Mouse (Mus musculus) lung, postnatal 14 days (tissue): ENCODE measurements at regions not wholly inside any gene's neighbourhood (a gene's known extent, or its start where the extent isn't known, plus 50 kb on each side); places are given as distances from the start of the nearest gene placed in this dataset.

Experiments used
- DNase-seq: peaks from one replicate; pipeline ENCODE4 v3.0.0; 2021

DNA sequence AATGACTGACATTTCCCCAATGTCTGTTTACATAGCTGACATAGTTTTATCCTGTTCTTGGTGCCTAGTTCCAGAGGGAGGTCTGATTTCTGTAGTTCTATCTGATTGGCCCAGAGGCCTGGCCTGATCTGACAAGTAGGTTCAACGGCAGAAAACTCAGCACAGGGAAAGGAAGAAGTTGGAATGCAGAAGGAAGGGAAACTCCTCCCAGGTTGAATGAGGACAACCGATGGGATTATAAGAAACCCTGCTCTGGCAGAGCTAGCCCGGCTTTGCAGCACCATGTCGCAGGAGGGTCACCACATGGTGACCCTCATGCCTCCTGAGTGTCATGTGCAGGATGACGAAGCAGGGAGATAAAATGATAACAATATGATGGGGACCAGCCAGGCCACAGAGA lies 89.8 kb upstream of the Gsc start:
- DNase-seq, result no peak

DNA sequence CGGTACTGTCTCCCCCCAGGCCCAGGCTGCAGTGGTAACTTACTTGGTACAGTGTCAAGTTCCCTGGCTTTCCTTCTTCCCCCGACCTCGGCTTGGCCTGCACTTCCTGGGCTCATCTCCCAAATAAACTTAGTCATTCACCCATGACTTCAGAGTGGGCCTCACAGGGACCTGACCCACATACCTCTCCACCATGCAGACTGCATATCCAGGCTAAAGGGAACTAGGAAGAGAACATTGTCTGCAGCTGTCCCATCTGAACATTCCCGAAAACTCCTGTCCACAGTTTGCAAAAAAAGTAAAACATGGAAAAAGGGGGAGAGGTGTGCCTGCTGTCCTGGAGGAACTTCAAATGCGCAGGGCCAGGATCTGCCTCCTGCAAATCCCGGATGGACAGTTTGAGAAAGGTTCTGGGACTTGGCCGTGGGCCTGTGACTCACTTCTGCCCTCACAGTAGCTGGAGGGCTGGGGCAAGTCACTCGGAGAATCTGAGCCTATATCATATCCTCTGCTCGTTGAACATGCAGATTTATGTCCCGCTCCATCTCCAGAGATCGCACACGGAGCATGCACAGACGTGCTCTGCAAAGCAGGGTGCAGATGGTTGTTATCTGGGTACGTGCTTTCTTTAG lies 87.9 kb upstream of the Gsc start:
- DNase-seq, result no peak

DNA sequence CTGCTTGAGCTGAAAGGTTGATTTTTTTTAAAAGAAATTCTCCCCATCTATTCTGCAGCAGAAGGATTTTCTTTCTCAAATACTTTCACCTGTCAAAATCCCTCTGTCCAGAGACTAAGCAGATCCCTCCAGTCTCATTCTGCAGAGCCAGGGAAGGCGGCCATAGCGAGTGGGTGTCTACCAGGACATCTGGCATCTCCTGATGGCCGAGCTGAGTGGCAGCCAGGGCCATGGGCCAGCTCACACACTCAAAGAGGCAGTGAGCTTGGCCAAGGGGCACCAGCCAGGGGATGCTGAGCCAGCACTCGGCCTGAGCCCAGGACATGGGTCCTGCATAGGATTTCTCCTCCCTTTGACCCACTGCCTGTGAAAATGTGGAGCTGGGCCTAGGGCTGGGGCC lies 84.6 kb upstream of the Gsc start:
- no peak for DNase-seq

DNA sequence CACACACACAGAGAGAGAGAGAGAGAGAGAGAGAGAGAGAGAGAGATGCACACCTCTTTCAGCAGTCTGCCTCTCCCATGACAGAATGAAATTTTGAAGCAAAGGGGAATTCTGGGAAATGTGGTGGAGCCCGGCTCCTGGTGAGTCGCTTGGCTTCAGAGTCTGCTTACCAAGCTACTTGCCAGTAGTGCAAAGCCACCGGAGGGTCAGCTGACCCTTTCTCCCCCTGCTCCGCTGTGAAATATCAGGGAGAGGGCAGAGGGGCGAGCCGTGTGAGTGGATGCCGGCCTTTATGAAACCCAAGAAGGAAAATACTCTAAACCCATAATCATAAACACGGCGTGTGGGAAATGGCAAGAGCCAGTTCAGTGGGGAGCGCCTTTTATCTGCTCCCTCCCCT lies 84.2 kb upstream of the Gsc start:
- no peak for DNase-seq

DNA sequence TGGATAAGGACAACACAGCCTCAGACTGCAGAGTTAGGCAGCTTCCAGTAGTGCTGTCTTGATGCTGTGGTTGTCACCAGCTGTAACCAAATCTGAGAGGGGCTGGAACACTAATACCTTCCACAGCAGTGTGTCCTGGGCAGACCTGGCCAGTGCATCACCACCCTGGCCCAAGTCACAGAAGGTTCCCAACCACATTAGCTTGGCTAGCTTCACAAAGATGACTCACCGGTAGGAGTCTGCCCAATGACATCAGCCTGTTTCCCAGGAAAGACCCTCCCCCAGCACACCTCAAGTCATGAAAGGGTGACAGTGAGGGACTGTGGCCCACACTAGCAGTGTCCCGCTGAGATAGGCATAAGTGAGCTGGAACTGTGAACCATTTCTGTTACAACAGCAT lies 75.5 kb upstream of the Gsc start:
- no peak for DNase-seq

DNA sequence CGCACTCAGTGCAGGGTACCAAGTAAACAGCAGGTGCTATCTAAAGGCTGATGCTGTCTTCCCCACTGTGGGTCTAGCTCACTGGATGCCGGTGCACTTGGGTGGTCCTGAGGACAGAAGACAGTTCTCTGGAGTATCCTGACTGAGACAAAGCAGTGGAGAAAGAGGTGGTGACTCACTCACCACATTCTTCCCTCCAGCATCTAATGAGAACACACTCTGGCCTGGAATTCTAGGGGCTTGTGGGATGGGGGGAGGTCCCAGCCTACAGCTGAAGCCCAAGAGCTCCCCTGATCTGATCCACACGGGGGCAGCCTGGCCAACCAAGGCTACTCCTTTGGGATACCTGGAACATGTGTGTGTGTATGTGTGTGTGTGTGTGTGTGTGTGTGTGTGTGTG lies 74.4 kb upstream of the Gsc start:
- no peak for DNase-seq

DNA sequence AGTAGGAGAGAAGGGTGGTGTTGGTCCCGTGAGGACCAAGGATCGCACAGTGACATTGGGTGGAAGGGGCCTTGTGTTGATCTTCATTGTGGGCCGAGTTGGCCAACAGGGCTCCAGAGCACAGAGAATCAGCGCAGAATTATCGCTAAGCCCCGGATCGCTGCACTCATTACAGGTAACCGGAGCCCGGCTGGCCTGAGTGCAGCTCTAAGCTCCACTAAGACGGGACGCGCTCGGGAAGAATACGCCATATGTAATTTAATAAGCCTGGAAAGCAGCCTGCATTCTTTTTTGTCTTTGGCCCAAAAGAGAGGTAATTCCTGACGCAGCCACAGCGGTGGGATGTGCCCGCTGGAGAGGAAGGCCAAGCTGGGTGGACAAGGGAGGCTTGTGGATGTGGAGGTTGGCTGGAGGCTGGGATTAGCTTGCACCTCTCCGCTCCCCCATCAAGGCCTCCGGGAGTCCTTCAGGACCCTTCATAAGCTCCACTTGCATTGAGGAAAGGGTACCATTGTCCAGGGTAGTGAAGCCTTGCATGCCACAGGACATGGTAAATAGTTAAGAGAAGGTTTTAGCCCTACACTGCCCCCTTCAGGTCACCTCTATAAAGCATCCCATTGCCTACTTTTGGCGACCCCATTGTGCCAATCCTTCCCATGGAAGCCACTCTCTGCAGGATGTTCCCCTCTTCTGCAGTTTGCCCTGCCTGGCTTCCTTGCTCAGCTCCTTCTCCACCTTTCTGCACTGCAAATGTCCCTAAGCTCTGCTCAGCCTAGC lies 73.1 kb upstream of the Gsc start:
- no peak for DNase-seq

DNA sequence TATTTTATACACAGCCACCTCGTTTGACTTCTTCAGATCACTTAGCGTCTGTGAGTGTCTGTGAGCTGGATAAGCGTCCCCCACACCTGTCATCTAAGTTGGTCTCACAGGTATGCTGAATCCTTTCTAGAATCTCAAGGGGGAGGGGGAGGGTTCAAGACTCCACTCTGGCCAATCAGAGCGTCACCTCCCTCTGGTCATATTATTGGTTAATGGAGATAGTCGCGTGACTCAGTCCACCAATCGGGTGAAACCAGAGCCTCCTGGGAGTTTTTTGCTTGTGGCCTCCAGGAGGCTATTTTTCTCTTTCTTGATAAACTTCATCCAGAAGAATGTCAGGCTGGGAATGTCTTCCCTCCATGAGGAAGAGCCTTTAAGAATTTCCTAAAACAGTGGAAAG lies 66.8 kb upstream of the Gsc start:
- DNase-seq, result no peak

DNA sequence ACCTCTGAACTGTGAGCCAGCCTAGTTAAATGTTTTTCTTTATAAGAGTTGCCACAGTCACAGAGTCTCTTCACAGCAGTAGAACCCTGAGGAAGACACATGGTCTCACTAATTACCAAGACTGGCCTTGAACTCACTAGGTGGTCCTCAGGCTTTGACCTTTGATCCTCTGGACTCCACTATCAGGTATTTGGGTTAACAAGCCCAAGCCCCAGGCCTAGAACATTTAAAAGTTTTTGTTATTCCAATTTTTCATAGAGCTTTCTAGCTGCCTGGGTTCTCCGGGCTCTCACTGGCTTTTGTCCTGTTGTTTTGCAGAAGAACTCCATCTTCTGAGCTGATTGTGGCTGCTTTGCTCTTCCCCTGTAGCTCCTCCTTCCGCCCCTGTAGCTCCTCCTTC lies 65.3 kb upstream of the Gsc start:
- DNase-seq, result no peak

DNA sequence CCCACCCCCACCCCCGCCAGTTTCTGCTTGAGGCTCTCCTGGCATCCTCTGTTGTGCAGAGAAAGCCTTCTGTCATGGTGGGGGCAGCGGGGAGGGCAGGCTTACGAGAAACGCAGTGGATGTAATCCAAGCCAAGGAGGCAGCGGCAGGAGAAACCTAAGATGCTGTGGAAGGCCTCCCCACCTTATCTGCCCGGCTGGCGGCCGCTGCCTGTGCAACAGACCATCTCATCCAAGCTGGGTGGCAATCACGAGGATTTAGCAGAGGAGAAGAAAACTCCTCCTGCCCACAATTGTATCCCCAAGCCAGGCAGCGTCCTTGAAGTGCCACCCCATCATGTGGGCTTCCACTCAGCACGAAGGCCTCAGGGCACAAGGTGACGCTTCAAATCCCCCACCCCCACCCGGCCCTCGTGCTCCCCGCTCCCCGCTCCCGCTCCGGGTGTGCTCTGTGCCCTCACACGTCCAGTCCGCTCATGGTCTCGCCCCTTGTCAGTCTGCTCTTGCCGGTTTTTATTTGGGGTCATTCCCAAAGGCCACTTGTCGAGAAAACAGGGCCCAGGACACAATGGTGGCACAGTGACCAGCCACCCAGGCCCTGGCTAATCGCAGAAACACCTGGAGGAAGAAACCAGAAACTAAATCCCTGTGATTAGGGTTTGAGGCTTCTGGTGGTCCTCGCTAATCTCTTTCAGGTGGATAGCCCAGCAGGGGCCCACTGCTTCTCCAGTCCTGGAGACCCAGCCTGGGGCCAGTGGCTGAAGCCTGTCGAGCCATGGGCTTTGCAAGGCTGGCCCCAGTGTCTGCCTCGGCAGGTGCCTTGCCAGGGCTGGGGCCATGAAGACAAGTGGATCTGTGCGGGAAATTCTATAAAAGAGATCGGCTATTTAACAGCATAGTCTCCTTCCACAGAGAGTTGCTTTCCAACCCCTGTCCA lies 58.6 kb upstream of the Gsc start:
- DNase-seq, result no peak

DNA sequence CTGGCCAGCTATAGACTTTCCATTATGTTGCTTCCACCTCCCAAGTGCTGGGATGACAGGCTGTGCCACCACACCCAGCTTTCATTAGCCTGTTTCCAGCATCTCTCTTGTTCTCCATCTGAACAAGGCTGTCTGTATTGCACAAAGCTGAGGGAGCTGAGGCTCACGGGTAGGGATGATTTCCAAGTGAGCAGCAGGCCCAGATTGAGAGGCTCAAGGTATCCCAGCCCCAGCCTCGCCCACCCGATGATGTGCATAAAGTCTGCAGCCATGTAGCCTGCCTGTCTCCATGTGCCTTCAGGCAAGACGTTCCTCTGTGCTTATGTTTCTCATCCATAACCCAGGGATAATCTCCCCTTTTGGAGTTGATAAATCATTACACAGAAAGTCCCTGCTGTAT lies 57.5 kb upstream of the Gsc start:
- no peak for DNase-seq
